Mouse (Mus musculus) layer of hippocampus, adult 11-12 months (tissue): Measurements from ENCODE around the gene Gpr132.
A peak's percentile ranks its signal among the peaks of the same experiment; 100 is the strongest.

Experiments
- DNase-seq: peaks from one replicate; pipeline ENCODE4 v3.0.0; 2022; ENCODE audit warnings: low spot score

Gpr132 gene

DNA sequence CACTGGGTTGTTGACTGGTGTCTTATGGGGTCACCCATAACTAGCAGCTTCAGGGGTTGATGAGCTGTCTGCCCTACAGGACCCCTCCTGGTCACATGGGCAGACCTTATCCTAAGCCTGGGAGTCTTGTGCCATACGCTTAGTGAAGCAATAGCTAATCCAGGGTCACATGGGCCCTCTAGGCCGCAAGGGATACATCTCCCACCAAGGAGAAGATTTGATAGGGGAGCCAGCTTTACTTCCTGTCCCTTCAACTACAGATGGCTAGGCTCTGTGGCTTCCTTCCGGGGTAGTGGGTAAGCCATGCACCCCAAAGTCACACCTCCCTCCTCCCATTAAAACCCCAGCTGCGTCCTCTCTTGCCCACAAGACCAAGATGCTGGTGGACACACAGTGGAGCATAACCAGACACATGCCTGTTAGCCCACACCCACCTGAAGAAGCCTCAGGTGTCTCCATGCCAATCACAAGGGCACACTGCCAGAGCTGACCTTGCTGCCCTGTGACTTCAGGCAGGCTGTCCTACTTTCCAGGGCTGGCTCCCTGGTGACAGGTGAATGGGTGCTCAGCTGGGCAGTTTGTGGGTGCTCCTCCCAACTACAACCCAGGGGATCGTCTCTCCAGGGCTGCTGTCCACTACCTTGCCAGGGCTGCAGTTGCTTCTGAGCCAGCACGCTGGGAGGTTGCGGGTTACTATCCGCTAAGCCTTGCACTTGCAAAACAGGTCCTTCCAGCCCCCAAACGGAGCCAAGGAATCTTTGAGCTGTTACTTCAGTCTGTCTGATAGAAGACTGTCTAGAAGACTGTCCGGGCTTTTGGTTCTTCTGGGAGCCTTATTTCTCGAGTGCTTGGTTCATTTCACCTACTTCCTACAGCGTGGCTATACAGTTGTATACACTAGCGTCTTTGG lies at the start of gene Gpr132:
Gene Gpr132, minus strand, starts transcription at position 51 of the 910 bp plus-strand sequence.
- no peak for DNase-seq

DNA sequence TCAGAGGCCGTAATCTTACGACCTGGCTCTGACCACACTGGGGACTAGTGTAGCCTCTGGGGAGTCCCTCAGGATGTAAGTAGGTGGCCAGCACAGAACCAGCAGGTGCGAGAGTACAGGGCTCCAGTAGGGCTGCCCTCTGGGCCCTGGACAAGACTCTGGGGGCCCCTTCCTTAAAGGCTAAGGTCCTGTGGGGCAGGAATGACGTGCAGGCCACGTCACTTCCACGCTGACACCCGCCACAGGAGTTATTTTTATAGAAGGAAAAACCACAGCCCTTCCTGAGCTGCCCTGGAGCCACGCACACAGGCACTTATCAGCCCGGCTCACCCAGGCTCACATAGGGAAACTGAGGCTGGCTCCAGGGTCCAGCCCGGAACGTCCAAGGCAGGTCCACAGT lies 49.5 kb upstream of the Gpr132 start:
- no peak for DNase-seq

DNA sequence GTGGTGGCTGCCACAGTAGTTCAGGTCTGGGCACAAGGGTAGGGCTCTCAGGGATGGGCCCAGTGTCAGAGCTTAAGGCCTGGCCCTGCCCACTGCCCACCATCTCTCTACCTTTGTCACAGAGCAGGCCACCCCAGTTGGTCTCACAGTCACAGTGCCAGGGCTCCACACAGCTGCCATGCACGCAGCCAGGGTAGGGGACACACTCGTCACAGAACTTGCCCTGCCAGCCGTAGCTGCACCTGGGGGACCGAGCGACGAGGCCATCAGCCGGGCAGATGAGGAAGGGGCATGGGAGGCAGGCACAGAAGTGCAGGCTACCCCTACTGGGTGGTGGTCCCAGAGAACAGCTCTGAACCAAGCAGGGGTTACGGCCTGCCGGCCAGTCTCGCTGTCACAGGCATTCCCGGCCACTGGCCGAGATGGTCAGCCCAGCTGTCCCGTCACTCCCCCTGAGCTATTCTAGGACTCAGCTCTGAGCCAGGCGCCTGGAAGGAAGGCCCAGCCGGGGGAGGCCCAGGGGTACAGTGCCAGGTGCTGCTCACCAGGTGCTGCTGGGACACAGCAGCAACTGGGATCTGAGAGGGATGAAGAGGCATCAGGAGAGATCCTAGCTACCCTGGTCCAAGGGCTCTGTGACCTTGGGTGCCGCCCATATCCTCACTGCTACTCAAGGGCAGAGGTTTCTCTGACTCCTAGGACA lies 48.8 kb upstream of the Gpr132 start:
- DNase-seq: no peak

DNA sequence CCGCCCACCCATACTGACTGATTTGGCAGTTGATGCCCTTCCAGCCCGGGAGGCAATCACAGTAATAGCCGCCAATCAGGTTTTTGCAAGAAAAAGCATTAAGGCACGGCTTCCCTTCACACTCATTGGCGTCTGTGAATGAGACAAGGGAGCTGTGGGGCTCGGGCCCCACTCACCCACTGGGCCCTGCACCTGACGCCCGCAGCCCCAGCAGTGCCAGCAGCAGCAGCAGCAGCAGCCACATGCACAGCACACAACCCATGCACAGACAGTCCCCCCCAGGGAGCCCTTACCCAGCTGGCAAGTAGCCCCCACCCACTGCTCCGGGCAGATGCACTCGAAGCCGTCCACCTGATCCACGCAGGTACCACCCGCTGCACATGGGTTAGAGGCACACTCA lies 47.6 kb upstream of the Gpr132 start:
- DNase-seq: no peak

DNA sequence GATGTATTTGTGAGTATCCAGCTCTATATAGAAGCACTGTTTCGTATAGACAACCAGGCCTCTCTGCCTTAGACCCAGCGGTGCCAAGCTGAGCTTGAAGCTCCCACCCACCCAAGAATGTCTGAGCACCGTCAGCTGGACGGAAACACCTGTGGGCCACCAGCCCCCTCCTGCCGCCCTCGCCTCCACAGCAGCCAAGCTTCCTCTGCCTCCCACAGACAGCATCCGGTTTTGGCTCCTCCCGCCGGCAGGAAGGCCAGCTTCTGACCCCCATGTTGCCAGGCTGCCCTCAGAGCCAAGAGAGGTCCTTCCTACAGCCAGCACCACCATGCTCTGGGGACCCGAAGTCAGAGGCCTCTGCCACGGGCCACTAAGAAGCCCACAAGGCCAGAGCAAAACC lies 46.5 kb upstream of the Gpr132 start:
- no peak for DNase-seq

DNA sequence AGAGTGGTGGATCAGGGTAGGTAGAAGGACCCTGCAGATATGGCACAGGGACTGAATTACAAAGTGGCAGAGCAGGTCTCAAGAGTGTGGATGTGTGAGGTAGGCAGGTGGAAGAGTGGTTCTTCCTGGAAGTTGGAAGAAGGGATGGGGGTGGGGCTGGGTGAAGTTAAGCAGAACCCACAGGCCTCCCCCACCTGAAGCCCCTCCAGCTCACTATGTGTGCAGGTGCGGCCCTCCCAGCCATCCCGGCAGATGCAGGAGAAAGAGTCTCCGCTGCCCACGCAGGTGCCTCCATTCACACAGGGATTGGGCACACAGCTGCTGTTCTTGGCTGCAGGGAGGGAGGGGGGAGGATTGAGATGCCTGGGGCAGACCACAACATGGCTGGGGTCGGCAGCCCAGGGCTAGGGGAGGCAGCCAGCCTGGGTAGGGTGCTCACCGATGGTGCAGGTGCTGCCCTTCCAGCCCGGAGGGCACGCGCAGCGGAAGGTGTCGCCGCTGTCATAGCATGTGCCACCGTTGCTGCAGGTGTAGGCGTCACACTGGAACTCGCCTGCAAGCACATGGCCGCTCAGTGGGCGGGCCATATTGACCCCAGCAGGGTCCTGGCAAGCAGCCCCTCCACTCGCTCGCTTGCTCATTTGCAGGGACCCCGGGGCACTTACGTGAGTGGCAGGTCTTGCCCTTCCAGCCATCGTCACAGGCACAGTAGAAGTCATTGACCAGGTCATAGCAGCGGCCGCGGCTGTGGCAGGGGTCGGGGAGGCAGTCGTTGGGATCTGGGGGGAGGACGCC lies 45.1 kb upstream of the Gpr132 start:
- no peak for DNase-seq

DNA sequence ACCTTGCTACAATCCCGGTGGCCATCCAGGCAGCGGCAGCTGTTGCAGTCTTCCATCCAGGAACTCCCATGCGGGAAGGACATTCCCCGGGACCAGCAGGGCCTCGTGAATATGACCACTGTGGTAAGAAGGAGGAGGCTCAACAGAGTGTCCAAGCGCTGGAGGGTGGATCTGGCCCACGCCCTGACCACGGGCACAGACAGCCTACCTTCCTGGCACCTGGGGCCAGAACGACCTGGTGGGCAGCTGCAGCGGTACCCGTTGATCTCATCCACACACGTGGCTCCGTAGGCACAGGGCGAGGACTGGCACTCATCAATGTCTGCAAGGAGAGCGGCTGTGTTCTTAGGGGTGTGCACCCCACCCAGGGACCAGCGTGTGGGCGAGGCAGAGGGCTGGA lies 43.7 kb upstream of the Gpr132 start:
- DNase-seq: no peak

DNA sequence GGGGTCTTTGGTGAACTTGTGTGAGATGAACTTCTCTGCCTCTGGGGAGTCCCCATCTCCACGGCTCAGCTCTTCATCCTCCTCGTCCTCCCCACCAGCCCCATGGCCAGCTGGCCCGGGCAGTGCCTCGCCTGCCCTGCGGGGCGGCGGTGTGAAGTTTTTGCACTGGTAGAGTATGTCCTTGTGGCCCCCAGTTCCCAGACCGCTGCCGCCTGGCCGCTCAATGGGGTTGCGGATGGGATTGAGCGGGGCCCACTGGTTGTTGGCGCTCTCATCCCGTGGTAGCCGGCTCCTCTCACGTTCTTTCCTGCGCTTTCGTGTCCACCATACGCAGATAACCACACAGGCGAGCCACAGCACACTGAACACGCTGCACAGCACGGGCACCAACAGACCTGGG lies 41.0 kb upstream of the Gpr132 start:
- no peak for DNase-seq

DNA sequence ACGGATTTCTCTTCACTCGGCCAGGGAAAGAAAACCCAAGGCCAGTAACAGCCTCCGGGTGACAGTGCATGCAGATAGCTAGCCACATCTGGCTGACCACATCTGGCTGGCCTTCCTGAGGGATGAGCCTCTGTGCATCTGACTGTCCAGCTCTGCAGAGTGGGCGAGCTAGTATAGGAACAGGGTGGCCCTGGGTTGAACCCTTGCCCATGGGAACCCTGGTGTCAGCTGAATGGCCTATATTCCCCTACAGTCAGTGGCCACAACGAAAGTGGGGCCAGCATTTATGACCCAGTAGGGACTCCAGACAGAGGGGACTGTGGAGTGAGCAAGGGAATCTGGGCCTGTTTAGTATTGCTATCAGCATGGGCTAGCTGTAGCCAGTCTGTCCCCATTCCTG lies 37.0 kb upstream of the Gpr132 start:
- no peak for DNase-seq

DNA sequence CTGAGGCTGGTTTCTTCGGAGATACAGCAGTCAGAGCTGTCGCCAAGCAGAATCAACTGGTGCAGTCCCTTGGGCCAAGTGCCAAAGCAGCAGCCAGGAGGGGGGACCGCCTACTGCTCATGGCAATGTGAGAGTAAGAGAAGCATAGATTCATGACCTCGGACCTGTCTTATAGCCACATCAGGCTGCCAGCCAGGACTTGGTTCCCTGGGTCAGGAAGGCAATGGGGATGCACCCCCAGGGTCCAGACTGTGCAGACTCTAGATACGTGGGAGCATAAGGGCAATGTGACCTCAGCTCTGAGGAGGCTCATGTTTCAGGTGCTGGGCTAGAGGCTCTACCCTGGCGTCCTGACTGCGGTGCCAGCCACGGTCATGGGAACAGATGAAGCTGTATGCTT lies 35.9 kb upstream of the Gpr132 start:
- DNase-seq: no peak

DNA sequence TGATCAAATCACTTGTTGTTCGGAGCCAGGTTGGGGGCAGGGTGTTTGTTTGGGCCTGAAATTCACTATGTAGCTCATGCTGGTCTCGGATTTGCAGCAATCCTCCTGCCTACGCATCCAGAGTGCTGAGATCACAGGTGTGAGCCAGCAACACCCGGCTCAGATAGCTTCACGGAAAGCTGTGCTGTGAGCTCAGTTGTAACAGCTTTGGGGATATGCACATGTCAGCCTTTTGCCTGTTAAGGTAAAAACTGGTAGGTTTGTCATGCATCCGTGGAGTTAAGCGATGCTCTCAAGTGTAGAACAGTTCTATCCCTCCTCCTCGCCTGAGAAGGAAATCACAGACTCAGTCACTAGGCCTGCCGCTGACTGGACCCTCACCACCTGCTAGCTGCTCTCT lies 32.6 kb upstream of the Gpr132 start:
- DNase-seq: peak; percentile 55

DNA sequence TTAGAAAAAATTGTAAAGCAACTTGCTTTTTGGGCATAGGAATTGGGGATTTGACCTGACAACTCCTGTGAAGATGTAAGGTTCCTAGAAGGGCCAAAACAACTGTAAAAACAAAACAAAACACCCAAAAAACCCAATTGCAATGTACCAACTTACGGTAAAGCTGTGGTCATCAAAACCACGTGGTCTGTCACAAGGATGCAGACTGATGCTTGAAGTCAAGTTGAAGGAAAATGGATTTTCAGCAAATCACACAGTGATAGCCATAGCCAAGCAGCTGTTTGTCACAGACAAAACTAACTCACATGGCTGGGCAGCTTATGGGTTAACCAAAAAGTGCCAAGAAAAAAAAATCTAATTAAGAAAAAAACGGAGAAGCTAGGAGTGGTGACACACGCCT lies 30.9 kb upstream of the Gpr132 start:
- no peak for DNase-seq

DNA sequence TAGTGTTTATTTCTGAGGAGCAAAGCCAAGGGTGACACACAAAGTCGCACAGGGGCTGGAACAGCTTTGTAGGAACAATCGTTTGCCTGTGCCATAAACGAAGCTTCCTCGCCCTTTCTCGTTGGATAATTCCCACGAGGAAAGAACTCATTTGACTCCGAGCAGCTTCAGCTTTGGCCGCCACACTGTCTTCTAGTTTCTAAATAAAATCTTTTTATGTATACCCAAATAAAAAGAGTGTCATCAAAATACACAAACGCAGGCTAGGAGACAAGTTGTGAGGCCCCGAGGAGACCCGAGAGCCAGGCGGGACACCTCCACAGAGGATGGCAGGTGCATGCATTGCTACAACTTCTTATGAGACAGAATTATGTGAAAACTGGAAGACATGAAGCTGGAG lies 30.3 kb upstream of the Gpr132 start:
- DNase-seq: no peak

DNA sequence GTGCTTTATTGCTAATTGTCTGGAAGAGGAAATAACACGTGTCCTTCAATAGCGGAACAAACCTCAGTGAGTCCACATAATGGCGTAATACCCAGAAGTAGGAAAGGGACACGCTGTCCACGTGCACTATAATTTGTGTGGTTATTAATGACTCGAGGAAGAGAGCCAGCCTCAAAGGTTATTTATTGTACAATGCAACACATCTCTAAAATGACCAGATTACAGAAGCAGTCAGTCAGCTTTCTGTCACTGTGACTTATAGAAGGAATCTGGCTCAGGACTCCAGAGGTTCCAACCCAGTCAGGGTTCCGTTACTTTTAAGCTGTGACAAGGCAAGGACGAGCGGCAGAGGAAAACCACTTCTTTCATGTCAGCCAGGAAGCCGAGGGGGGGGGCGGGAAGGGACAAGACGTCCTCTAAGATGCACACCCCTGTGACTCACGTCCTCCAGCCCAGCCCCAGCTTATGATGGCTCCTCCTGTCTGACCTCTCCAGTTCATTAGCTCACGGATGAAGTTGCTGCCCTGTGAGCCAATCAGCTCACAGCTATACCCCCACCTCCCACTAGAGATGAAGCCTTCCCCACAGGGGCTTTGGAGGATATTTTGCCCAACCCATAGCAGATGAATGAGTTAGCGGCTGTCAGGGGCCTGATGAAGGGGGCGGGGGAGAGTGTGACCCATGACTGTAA lies 29.6 kb upstream of the Gpr132 start:
- DNase-seq: no peak

DNA sequence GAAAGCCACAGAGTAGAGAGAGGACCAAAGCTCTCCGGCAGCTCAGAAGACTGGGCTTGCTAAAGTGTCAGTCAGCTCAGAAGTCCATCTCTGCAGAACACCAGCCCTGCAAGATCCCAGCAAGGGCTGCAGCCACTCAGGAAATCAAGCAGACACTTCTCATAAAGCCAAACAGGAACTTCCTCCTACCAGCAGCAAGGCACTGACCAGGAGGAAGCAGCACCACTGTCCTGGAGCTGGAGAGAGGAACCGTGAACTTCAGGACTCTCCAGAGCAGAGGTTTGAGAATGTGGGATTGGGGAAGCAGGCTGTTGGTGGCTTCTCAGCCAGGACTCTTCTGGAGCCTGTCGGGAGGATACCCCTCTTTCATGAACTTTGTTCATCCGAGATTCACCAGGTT lies 26.9 kb upstream of the Gpr132 start:
- DNase-seq: no peak

DNA sequence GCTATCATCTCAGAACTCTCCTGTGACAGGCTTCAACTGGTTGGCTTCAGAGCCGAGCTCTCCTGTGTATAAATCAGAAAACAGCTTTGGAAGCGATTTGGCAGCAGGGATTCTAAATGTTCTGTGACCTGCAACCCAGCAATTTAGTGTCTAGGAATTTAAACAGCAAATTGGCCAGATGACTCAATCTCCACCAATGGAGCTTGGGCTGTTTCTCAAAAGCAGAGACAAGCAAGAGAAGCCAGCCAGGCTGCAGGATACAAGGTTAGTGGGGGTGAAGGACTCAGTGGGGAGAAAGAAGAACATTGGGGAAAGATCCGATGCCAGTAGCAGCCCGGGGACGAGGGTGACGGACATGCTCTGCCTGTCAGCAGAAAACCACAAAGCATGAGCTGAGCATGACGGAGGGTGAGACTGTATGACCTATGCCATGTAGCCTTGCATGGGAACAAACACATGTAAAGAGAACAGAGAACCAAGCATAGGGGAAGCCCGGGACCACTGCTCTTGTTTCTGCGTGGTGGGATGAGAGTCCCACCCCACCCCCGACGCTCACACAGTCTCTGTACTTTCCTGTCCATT lies 26.4 kb upstream of the Gpr132 start:
- no peak for DNase-seq

DNA sequence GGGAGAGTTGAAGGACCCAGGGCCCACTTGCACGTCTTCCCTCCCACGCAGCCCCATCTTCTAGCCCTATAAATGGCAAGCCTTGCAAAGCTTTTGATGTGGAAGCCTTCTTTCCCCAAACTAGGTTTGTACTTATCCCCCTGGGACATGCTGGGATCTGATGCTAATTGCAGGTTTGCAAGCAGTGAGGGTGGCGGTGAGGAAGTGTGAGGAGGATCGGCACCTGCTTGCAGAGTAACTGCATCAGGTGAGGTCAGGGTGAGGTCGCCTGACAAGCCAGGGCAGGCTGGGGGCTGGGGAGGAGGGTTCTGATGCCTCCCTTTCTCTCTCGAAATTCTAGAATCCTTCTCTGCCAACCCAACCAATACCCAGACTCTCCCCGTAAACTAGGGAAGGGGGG lies 17.4 kb upstream of the Gpr132 start:
- DNase-seq: no peak

DNA sequence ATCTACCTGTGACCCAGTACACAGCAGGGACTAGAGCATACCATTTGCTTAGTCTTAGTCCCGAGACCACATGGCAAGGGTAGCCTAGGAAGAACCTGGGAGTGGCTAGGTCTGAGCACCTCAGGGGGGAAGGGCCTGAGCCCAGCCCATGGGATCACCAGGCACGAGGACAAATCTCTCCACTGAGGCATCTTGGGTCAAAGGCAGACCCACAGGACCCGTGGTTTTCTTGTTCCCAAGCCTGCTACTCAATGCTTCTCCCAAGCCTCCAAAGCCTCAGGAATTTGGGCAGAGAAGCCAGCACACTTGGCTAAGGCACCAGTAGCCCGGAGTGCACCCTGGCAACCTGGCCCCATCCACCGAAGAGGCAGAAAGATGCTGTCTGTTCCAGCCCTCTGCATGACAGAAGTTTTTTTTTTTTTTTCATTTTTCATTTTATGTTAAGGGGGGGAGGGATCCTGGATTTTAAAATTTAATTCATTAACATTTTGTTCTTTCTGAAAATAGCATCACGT lies 13.3 kb upstream of the Gpr132 start:
- DNase-seq: no peak

DNA sequence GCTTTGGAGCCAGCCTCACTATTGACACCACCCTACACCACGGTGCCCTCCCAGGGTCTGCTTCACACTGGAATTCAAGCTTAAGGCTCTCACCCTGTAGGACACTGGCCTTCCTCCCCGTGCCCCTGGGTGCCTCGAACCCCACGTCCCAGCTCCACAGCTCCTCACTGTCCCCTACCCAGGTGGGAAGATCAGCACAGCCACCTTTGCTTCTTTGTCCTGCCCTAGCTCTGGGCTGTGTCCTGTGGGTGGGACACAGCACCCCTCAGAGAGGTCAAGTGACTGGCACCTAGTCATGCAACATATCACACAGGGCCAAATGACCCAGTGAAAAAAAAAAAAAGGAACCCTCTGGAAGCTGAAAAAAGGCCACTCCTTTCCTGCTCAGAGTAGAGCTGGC lies 12.6 kb upstream of the Gpr132 start:
- no peak for DNase-seq

DNA sequence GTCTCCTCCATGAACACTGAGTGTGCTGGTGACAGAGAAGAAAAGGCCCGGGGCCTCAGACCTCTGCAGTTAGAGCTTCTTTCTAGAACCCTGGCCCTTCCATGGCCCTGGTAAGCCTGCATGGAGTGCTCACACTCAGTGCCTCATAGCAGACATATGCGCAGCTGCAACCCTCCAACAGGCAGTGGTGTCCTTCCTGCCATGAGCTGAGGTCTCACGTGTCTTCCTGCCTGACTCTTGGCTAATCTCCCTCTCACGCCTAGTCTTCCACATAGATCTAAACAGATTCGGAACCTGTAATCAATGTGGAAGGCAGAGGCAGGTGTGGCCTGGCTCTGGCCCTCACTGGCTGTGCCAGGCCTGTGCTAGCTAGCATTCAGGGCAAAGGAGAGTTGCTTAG lies 11.7 kb upstream of the Gpr132 start:
- no peak for DNase-seq

DNA sequence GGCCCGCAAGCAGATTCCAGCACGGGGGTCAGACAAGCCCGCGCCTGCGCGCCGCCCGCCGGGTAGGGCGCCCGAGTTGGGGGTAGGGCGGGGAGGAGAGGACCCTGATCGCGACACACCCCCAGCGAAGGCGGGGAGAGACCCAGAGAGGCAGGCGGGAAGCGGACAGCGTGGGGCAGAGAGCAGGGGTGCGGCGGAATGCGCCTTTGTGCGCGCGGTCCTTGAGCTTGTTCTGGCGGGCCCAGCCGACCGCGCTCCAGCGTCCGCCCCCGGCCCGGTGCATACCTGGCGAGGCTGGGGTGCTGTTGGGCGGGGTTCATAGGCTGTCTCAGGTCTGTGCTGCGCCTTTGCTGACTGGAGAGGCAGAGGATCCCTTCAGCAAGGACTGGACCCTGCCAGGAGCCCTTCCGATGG lies 9.6 kb upstream of the Gpr132 start:
- no peak for DNase-seq
